Comparison of ENCODE assay signal across 8 mouse cellular contexts in genomic region chr17:35915538-35916296, GRCm38 (mm10). TPM values are rescaled to one million over a fixed set of nuclear protein-coding genes. Genes with fewer than 3 reads are reported as not detected.
DNase-seq lines count a peak whose midpoint lies in the region; ATAC-seq and TF ChIP-seq lines count a peak whose summit lies in the region.

No protein-coding gene starts in this region.

- peak; percentile 69 for DNase-seq in cerebellum, adult 11-12 months
- no peak for DNase-seq in cerebellum, adult 11 months
- peak; percentile 47 for DNase-seq in 3T3-L1 (ENCODE audit: low read depth, low spot score)
- DNase-seq in embryonic facial prominence, embryonic 10.5 days (ENCODE audit: low spot score): no peak
- no peak for DNase-seq in right cerebral cortex, postnatal 10 days (ENCODE audit: low spot score in 2 of 2)
- DNase-seq in thymus, postnatal 4 days: no peak

- H3K4me2 ChIP-seq in intestine, postnatal 0 days (replicated peaks; ENCODE audit: low read depth): peak overlapping the region; percentile 69

- peak; percentile 29 for ATAC-seq in intestine, postnatal 0 days
- peak; percentile 1 for ATAC-seq in megakaryocyte progenitor cell, adult 5-6 weeks (replicated peaks; ENCODE audit: poor library complexity)

- WGBS in embryonic facial prominence, embryonic 10.5 days: 4% methylated on average over 28 of the region's 28 CpGs
- 1% methylated on average over 28 of the region's 28 CpGs for WGBS in intestine, postnatal 0 days

- H3K4me1 ChIP-seq in embryonic facial prominence, embryonic 10.5 days: peaks cover 26% of the 10 kb centered on the region
- H3K4me1 ChIP-seq in intestine, postnatal 0 days (replicated peaks; ENCODE audit: control insufficient read depth, insufficient read depth, low read length): peaks cover 7% of the 10 kb centered on the region; the same call in 1 of the 2 replicates

- peaks cover 60% of the 10 kb centered on the region for H3K36me3 ChIP-seq in embryonic facial prominence, embryonic 10.5 days (replicated peaks)
- peaks cover 22% of the 10 kb centered on the region for H3K36me3 ChIP-seq in intestine, postnatal 0 days (ENCODE audit: control insufficient read depth, insufficient read depth)

- H3K9ac ChIP-seq in intestine, postnatal 0 days (ENCODE audit: low read depth, low read length): peak overlapping the region; percentile 66

- peak overlapping the region; percentile 83 for H3K4me3 ChIP-seq in embryonic facial prominence, embryonic 10.5 days
- peak overlapping the region; percentile 86 for H3K4me3 ChIP-seq in intestine, postnatal 0 days (ENCODE audit: low read depth, low read length)

- peak overlapping the region; percentile 97 for H3K27ac ChIP-seq in embryonic facial prominence, embryonic 10.5 days (replicated peaks)
- H3K27ac ChIP-seq in intestine, postnatal 0 days (ENCODE audit: low read depth, low read length): peak overlapping the region; percentile 90

- TF ChIP-seq CTCF in intestine, postnatal 0 days (IDR thresholded peaks at IDR 0.05; ENCODE audit: low read depth): no peak

- no peaks in the 10 kb centered on the region for H3K9me3 ChIP-seq in embryonic facial prominence, embryonic 10.5 days
- H3K9me3 ChIP-seq in intestine, postnatal 0 days (ENCODE audit: control insufficient read depth): no peaks in the 10 kb centered on the region

- H3K27me3 ChIP-seq in embryonic facial prominence, embryonic 10.5 days (replicated peaks; ENCODE audit: low read depth, poor library complexity, severe bottlenecking): no peaks in the 10 kb centered on the region
- H3K27me3 ChIP-seq in intestine, postnatal 0 days (replicated peaks; ENCODE audit: control insufficient read depth, insufficient read depth, low read length): no peaks in the 10 kb centered on the region

RNA-seq across cellular contexts. Expression of gene Mrps18b, which starts 0.5 kb away (rescaled TPM):
- 96.0 and 96.3 TPM in 2 replicates for polyA plus RNA-seq in embryonic facial prominence, embryonic 10.5 days (2016; fragmentation: Nextera tagmentation; extraction: Ambion mirVana)
- 81.6 and 85.7 TPM in 2 replicates for polyA plus RNA-seq in intestine, postnatal 0 days (2015; fragmentation: Nextera tagmentation; extraction: Ambion mirVana)
- total RNA-seq in megakaryocyte progenitor cell, adult 5-6 weeks (2015): 96.2 and 142 TPM in 2 replicates
- total RNA-seq in megakaryocyte progenitor cell, adult 5-6 weeks (2017): 68.3 and 76.4 TPM in 2 replicates

RNA-seq across cellular contexts. Expression of gene Ppp1r10, which starts 0.5 kb away (rescaled TPM):
- polyA plus RNA-seq in embryonic facial prominence, embryonic 10.5 days (2016; fragmentation: Nextera tagmentation; extraction: Ambion mirVana): 59.7 and 61.2 TPM in 2 replicates
- 13.8 and 14.3 TPM in 2 replicates for polyA plus RNA-seq in intestine, postnatal 0 days (2015; fragmentation: Nextera tagmentation; extraction: Ambion mirVana)
- total RNA-seq in megakaryocyte progenitor cell, adult 5-6 weeks (2015): 75.7 and 80.1 TPM in 2 replicates
- total RNA-seq in megakaryocyte progenitor cell, adult 5-6 weeks (2017): 121 and 126 TPM in 2 replicates

RNA-seq across cellular contexts. Expression of gene Atat1, which starts 5.8 kb away (rescaled TPM):
- polyA plus RNA-seq in embryonic facial prominence, embryonic 10.5 days (2016; fragmentation: Nextera tagmentation; extraction: Ambion mirVana): 117 and 130 TPM in 2 replicates
- polyA plus RNA-seq in intestine, postnatal 0 days (2015; fragmentation: Nextera tagmentation; extraction: Ambion mirVana): 11.0 and 11.9 TPM in 2 replicates
- 6.0 and 8.8 TPM in 2 replicates for total RNA-seq in megakaryocyte progenitor cell, adult 5-6 weeks (2015)
- 4.6 and 10.7 TPM in 2 replicates for total RNA-seq in megakaryocyte progenitor cell, adult 5-6 weeks (2017)

RNA-seq across cellular contexts. Expression of gene 2310061I04Rik, which starts 18.5 kb away (rescaled TPM):
- polyA plus RNA-seq in embryonic facial prominence, embryonic 10.5 days (2016; fragmentation: Nextera tagmentation; extraction: Ambion mirVana): 27.5 and 28.6 TPM in 2 replicates
- polyA plus RNA-seq in intestine, postnatal 0 days (2015; fragmentation: Nextera tagmentation; extraction: Ambion mirVana): 31.5 and 32.3 TPM in 2 replicates
- 38.8 and 51.8 TPM in 2 replicates for total RNA-seq in megakaryocyte progenitor cell, adult 5-6 weeks (2015)
- total RNA-seq in megakaryocyte progenitor cell, adult 5-6 weeks (2017): 4.5 and 7.5 TPM in 2 replicates

RNA-seq across cellular contexts. Expression of gene Dhx16, which starts 36.1 kb away (rescaled TPM):
- polyA plus RNA-seq in embryonic facial prominence, embryonic 10.5 days (2016; fragmentation: Nextera tagmentation; extraction: Ambion mirVana): 52.6 and 60.7 TPM in 2 replicates
- polyA plus RNA-seq in intestine, postnatal 0 days (2015; fragmentation: Nextera tagmentation; extraction: Ambion mirVana): 17.2 and 18.1 TPM in 2 replicates
- total RNA-seq in megakaryocyte progenitor cell, adult 5-6 weeks (2015): 100 and 110 TPM in 2 replicates
- 78.2 and 82.0 TPM in 2 replicates for total RNA-seq in megakaryocyte progenitor cell, adult 5-6 weeks (2017)

Comparison
In these comparisons a context has a peak if more than half of its experiments do, and no peak if none do; other contexts are left out.
1. DNase-seq: peak in cerebellum, adult 11-12 months (single experiment) and 3T3-L1 (single experiment); none in cerebellum, adult 11 months (single experiment), embryonic facial prominence, embryonic 10.5 days (single experiment), right cerebral cortex, postnatal 10 days (0 of 2) and thymus, postnatal 4 days (single experiment).